Mouse (Mus musculus) MEL (cell line): ENCODE data around the gene Syt9.

Experiments
- CTCF ChIP-seq, 3 experiments: IDR thresholded peaks in 2 of 3; conservative IDR thresholded peaks in 1 of 3; 2 replicates each; pipeline ENCODE4 v1.5.1; 2011 to 2012; ENCODE audit warnings: low read length in 3 of 3, low read depth in 2 of 3, mild to moderate bottlenecking in 2 of 3, improper control_type of control experiment in 1 of 3, inconsistent platforms in 1 of 3, mixed read lengths in 1 of 3, moderate library complexity in 1 of 3; ENCODE audit not compliant: control insufficient read depth in 1 of 3, insufficient read depth in 1 of 3, poor library complexity in 1 of 3, severe bottlenecking in 1 of 3
- E2F4 ChIP-seq: IDR thresholded peaks from 2 replicates; pipeline ENCODE4 v1.6.1; 2011; ENCODE audit warnings: low read depth, low read length, improper control_type of control experiment, borderline replicate concordance
- GABPA ChIP-seq: IDR thresholded peaks from 2 replicates; pipeline ENCODE4 v1.6.1; 2012; ENCODE audit warnings: low read depth, mild to moderate bottlenecking, inconsistent platforms, low read length, improper control_type of control experiment, moderate library complexity
- GATA1 ChIP-seq: IDR thresholded peaks from 2 replicates; pipeline ENCODE4 v1.6.1; 2011; ENCODE audit warnings: low read depth, low read length, improper control_type of control experiment
- MYB ChIP-seq: IDR thresholded peaks from 2 replicates; pipeline ENCODE4 v1.6.1; 2011; ENCODE audit warnings: mild to moderate bottlenecking, low read depth, low read length, improper control_type of control experiment
- POLR2A ChIP-seq, 2 experiments: IDR thresholded peaks; 2 replicates each; pipeline ENCODE4 v1.6.1; 2011 to 2012; ENCODE audit warnings: low read length in 2 of 2, mild to moderate bottlenecking in 2 of 2, control low read depth in 1 of 2, improper control_type of control experiment in 1 of 2, low read depth in 1 of 2, moderate library complexity in 1 of 2; ENCODE audit not compliant: control insufficient read depth in 1 of 2, insufficient read depth in 1 of 2, poor library complexity in 1 of 2
- RAD21 ChIP-seq: IDR thresholded peaks from 2 replicates; pipeline ENCODE4 v1.6.1; 2011; ENCODE audit warnings: mild to moderate bottlenecking, low read depth, low read length, improper control_type of control experiment
- SIN3A ChIP-seq: IDR thresholded peaks from 2 replicates; pipeline ENCODE4 v1.6.1; 2012; ENCODE audit warnings: low read length, improper control_type of control experiment, inconsistent platforms
- ZC3H11A ChIP-seq: IDR thresholded peaks from 2 replicates; pipeline ENCODE4 v1.6.1; 2012; ENCODE audit warnings: low read depth, mild to moderate bottlenecking, inconsistent platforms, low read length, improper control_type of control experiment

DNA sequence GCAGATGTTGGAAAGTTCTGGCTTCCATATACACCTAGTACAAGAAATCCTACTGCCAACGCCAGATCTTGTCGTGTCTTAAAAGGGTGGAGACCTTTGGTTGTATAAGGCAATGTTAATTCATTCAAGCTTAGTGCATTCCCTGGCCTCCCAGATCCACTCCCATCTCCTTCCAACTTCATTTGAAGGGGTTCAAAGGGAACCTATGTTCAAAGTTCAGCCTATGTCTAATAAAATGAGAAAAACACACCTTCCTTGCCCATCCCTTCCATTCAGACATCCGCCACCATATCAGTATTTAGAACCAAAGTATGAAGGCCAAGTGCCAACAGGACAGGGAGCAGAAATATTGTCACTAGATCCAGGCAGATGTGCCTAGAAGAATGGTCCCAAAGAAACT lies 177.3 kb downstream of the Syt9 start:
- TF ChIP-seq ZC3H11A = no peak
- no peak for TF ChIP-seq CTCF (IDR thresholded peaks at IDR 0.05 in 2 of 3, conservative IDR thresholded peaks at IDR 0.05 in 1 of 3; ENCODE audit: control insufficient read depth in 1 of 3, insufficient read depth in 1 of 3, low read depth in 2 of 3, low read length in 3 of 3, poor library complexity in 1 of 3, severe bottlenecking in 1 of 3)
- no peak for TF ChIP-seq RAD21
- no peak for TF ChIP-seq GATA1
- no peak for TF ChIP-seq E2F4
- no peak for TF ChIP-seq MYB
- no peak for TF ChIP-seq GABPA
- TF ChIP-seq SIN3A = no peak
- no peak for TF ChIP-seq POLR2A (IDR thresholded peaks at IDR 0.05; ENCODE audit: control insufficient read depth in 1 of 2, insufficient read depth in 1 of 2, low read depth in 1 of 2, low read length in 2 of 2, poor library complexity in 1 of 2)
